In the genomic region with DNA sequence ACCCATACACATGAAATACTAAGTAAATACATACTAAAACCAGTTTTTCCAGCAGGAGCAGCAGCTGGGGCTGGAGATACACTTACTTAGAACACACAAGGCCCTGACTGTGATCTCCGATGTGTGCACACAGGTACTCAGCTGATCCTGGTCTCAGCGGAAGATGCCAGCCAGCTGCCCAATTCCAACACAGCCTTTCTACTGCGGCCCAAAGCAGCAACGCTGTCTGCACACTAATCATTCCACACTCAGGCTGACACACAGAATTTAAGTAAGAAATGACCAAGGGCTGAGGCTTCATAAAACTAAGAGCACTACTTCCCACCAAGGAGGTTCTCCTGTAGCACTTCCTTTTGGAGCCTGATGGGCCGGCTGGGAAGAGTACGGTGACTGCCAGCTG, we compare ENCODE assay signal across 31 mouse cellular contexts. TPM values are rescaled to one million over a fixed set of nuclear protein-coding genes. Genes with fewer than 3 reads are reported as not detected.
"Had no signal": no experiment of that assay in that cellular context is flagged by ENCODE, and none has a peak within 500 bp of the region (broad histone marks: within the 10 kb centered on the region; RNA-seq: fewer than 3 reads in every experiment).

No protein-coding gene starts in this region.

- H3K4me2 ChIP-seq: heart, embryonic 12.5 days; hindbrain, embryonic 13.5 days; hindbrain, embryonic 15.5 days; kidney, embryonic 15.5 days; limb, embryonic 12.5 days had no signal

- H3K27me3 ChIP-seq: heart, embryonic 12.5 days; hindbrain, embryonic 13.5 days; hindbrain, embryonic 15.5 days; kidney, embryonic 15.5 days; limb, embryonic 12.5 days had no signal

- H3K4me1 ChIP-seq: heart, embryonic 12.5 days; hindbrain, embryonic 15.5 days; kidney, embryonic 15.5 days had no signal

- H3K4me3 ChIP-seq: heart, embryonic 10.5 days; heart, embryonic 12.5 days; hindbrain, embryonic 13.5 days; hindbrain, embryonic 15.5 days; kidney, embryonic 15.5 days; limb, embryonic 12.5 days had no signal

- H3K27ac ChIP-seq: heart, embryonic 10.5 days; hindbrain, embryonic 13.5 days; hindbrain, embryonic 15.5 days; hindbrain, postnatal 0 days; kidney, embryonic 15.5 days; kidney, postnatal 0 days had no signal

- H3K9ac ChIP-seq: forebrain, postnatal 0 days; heart, embryonic 12.5 days; hindbrain, embryonic 13.5 days; hindbrain, embryonic 15.5 days; kidney, embryonic 15.5 days; limb, embryonic 12.5 days had no signal

- H3K9me3 ChIP-seq: heart, embryonic 10.5 days; heart, embryonic 12.5 days; hindbrain, embryonic 13.5 days; hindbrain, embryonic 15.5 days; kidney, embryonic 15.5 days; limb, embryonic 12.5 days had no signal

- ATAC-seq: forebrain, postnatal 0 days; hindbrain, postnatal 0 days; intestine, embryonic 16.5 days had no signal

- DNase-seq: forebrain, postnatal 0 days; gastrocnemius, postnatal 14 days; gastrocnemius, postnatal 36 days; heart, adult 18-20 months; heart, postnatal 14 days; heart, postnatal 36 days; kidney, adult 11 months; kidney, adult 2 months; kidney, adult 9 months; kidney, postnatal 14 days; kidney, postnatal 36 days; layer of hippocampus, adult 9-11 months; layer of hippocampus, postnatal 36 days; left cerebral cortex, postnatal 4 days had no signal

RNA-seq across cellular contexts. Expression of gene Pnldc1, which starts 7.7 kb away (rescaled TPM):
- total RNA-seq: gastrocnemius, postnatal 36 days; hematopoietic stem cell, adult 5-6 weeks had no signal

RNA-seq across cellular contexts. Expression of gene Mrgprh, which starts 26.5 kb away (rescaled TPM):
- total RNA-seq: forebrain, postnatal 0 days; hematopoietic stem cell, adult 5-6 weeks; hindbrain, postnatal 0 days; layer of hippocampus, adult 18-20 months; layer of hippocampus, postnatal 14 days; layer of hippocampus, postnatal 36 days; left cerebral cortex, adult 18-20 months; left cerebral cortex, postnatal 4 days had no signal
- polyA plus RNA-seq: forebrain, postnatal 0 days; heart, embryonic 10.5 days; heart, embryonic 12.5 days; heart, embryonic 16.5 days; hindbrain, embryonic 11.5 days; hindbrain, embryonic 13.5 days; hindbrain, embryonic 15.5 days; hindbrain, postnatal 0 days; intestine, embryonic 14.5 days; intestine, embryonic 16.5 days; kidney, embryonic 15.5 days; kidney, postnatal 0 days had no signal

RNA-seq across cellular contexts. Expression of gene Mas1, which starts 34.3 kb away (rescaled TPM):
- total RNA-seq: hematopoietic stem cell, adult 5-6 weeks had no signal
- polyA plus RNA-seq: hindbrain, embryonic 15.5 days; large intestine, adult 2 months had no signal
